Mouse (Mus musculus) embryonic facial prominence, embryonic 11.5 days (tissue): Measurements from ENCODE around the gene Lats2. TPM values are rescaled to one million over a fixed set of nuclear protein-coding genes. Genes with fewer than 3 reads are reported as not detected.
"Not testable (repeated sequence)": the region's sequence is repeated elsewhere in the genome, so short reads cannot be mapped to it uniquely, and the experiment has no call there.

Source experiments
- ATAC-seq: fragments of 200-750 bp; cut with Nextera tagmentation; replicated peaks from 2 replicates; pipeline ENCODE4 v1.8.0; 2017; ENCODE audit warnings: low read depth; ENCODE audit not compliant: insufficient number of reproducible peaks, low FRiP score, low TSS enrichment
- DNase-seq: peaks from one replicate; pipeline ENCODE4 v3.0.0-alpha.2; 2015; ENCODE audit warnings: low spot score
- H3K27ac ChIP-seq: fragments of 300-500 bp; sonication (generic); replicated peaks from 2 replicates; pipeline ENCODE4 v1.5.1; 2014; ENCODE audit warnings: mild to moderate bottlenecking, low read depth, low read length, control low read depth
- H3K27me3 ChIP-seq: fragments of 300-500 bp; sonication (generic); 2 replicates; pipeline ENCODE4 v1.6.1; 2014; ENCODE audit warnings: mild to moderate bottlenecking, low read length, moderate library complexity, mixed read lengths; ENCODE audit not compliant: control insufficient read depth, insufficient read depth
- H3K36me3 ChIP-seq: fragments of 300-500 bp; sonication (generic); replicated peaks from 2 replicates; pipeline ENCODE4 v1.6.1; 2014; ENCODE audit warnings: low read depth, mild to moderate bottlenecking, low read length, moderate library complexity, mixed read lengths; ENCODE audit not compliant: control insufficient read depth, insufficient read depth
- H3K4me1 ChIP-seq: fragments of 300-500 bp; sonication (generic); 2 replicates; pipeline ENCODE4 v1.6.1; 2014; ENCODE audit warnings: low read length, mixed read lengths; ENCODE audit not compliant: control insufficient read depth, insufficient read depth
- H3K4me2 ChIP-seq: fragments of 300-500 bp; sonication (generic); 2 replicates; pipeline ENCODE4 v1.6.1; 2014; ENCODE audit warnings: low read depth, mild to moderate bottlenecking, control low read depth, low read length, moderate library complexity
- H3K4me3 ChIP-seq: fragments of 300-500 bp; sonication (generic); 2 replicates; pipeline ENCODE4 v1.5.1; 2014; ENCODE audit warnings: low read depth, low read length, control low read depth
- H3K9ac ChIP-seq: fragments of 300-500 bp; sonication (generic); replicated peaks from 2 replicates; pipeline ENCODE4 v1.6.1; 2014; ENCODE audit warnings: mild to moderate bottlenecking, control low read depth, low read length
- H3K9me3 ChIP-seq: fragments of 300-500 bp; sonication (generic); replicated peaks from 2 replicates; pipeline ENCODE4 v1.6.1; 2016; ENCODE audit warnings: mild to moderate bottlenecking, low read length, inconsistent platforms, mixed read lengths; ENCODE audit not compliant: control insufficient read depth
- WGBS: fragments of 180-500 bp; shearing (Covaris S2); extraction: QIAGEN DNeasy Blood & Tissue Kit; methylation state at CpG from one replicate; pipeline ENCODE4 v1.1.7; 2014; 5-methylcytosine and 5-hydroxymethylcytosine counted together
- polyA plus RNA-seq: library from polyadenylated mRNA; unstranded; fragments of >200 nt; fragmentation: Nextera tagmentation; extraction: Ambion mirVana; gene quantifications from 2 replicates; pipeline ENCODE4 v1.2.1, GENCODE M21; 2014

Gene Lats2
- polyA plus RNA-seq, 1 experiment from 2014 or later, result 14.0 TPM

DNA sequence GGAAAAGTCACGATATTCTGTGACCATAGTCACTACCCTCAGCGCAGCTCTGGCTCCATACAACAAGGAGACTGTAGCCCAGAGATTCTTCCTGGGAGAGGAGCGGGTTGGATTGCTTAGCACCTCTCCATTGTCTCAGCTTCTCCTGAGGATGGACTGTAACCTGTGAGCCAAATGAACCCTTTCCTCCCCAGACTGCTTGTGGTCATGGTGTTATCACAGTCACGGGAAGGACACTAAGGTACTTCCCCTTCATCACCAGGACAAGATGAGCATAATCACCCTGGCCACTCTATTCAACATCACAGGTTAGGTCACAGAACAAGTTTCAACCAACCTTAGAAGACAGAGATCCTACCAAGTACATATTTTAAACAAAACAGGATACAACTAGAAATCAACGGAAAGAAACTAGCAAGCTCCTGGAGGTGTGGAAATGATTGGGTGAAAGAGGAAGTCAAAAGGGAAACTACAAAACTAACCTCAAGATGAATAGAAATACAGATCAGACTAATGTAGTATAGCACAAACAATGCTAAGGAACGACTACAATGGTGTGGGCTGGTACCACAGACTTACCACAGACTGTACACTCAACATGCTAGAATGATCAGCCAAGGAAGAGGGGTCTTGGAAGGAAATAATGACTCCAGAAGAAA lies 14.1 kb upstream of the Lats2 start:
- 82% methylated on average over 6 of the region's 6 CpGs for WGBS
- H3K9ac ChIP-seq, result no peak overlapping the region
- no peaks in the 10 kb centered on the region for H3K27me3 ChIP-seq
- no peak overlapping the region for H3K27ac ChIP-seq
- H3K9me3 ChIP-seq, result no peaks in the 10 kb centered on the region
- H3K4me1 ChIP-seq, result no peaks in the 10 kb centered on the region
- H3K36me3 ChIP-seq, result no peaks in the 10 kb centered on the region
- no peak overlapping the region for H3K4me3 ChIP-seq
- H3K4me2 ChIP-seq, result no peak overlapping the region
- DNase-seq, result no peak
- ATAC-seq, result no peak

DNA sequence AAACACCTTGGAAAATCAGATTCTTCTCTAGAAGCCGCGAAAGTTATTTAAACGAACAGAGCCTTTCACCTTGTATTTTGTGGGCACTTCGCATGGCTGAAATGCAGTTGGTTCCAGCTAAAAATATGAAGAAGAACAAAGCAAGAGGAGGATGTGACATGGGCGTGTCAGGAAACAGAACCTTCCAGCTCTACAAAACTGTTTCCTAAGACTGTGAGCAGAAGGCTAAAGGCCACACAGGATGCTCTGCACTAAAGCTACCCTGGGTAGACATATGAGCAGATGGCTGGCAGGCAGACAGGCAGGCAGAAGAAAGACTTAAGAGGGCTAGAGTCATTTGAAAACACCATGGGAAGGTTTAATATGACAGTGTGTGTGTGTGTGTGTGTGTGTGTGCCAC lies 10.9 kb upstream of the Lats2 start:
- Histone ChIP-seq H3K9ac (no peak overlapping the region), H3K4me1 (no peaks in the 10 kb centered on the region), H3K4me2 (no peak overlapping the region), H3K36me3 (no peaks in the 10 kb centered on the region), H3K9me3 (no peaks in the 10 kb centered on the region), H3K4me3 (no peak overlapping the region), H3K27me3 (no peaks in the 10 kb centered on the region), H3K27ac (no peak overlapping the region)
- 94% methylated on average over 5 of the region's 5 CpGs for WGBS
- DNase-seq (no peak), ATAC-seq (no peak)

DNA sequence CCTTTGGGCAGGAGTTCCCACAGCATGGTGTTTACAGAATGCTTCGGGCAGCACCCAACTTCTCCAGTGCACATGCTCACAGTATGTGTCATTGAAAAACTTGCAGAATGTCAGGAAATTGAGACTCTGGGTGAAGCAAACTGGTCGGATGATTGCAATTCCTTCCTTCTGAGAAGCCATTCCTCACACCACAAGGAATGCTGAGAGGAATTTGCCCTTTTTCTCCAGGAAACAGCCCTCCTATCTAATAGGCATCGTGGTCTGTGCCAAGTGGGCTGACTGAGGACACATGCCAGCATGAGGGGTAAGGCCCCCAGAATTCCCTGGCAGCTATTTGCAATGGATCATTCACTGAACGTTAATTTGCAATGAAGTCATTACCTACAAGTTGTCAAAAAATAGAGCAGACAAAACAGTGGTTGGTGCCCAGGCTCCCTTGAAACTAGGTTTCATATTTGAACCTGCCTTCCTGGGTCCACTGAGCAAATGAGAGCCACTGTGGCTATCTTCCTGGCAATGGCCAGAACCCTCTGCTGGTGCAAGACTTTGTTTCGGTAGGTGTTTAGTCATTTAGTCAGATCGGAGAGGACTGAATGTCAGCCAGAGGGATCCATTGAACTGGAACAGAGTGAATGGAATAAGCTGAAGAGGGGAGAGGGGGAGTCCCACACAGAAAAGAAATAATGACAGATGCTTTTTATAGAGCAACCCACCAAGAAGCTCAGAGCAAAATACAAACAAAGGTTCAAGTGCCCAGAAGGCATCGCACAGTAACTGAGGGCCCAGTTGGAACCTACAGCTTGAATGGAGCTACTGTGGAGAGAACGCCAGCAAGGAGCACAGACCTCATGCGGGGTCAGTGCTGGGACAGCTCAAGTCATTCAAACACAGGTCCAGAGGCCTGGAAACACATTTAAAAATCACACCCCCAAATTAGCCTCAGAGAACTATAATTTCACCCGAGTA lies 2.5 kb upstream of the Lats2 start:
- no peak overlapping the region for H3K27ac ChIP-seq
- no peaks in the 10 kb centered on the region for H3K9me3 ChIP-seq
- no peaks in the 10 kb centered on the region for H3K36me3 ChIP-seq
- no peaks in the 10 kb centered on the region for H3K27me3 ChIP-seq
- no peak overlapping the region for H3K9ac ChIP-seq
- DNase-seq (no peak), ATAC-seq (no peak)
- H3K4me2 ChIP-seq, result no peak overlapping the region
- 55% methylated on average over 10 of the region's 10 CpGs for WGBS
- H3K4me3 ChIP-seq, result no peak overlapping the region
- no peaks in the 10 kb centered on the region for H3K4me1 ChIP-seq

DNA sequence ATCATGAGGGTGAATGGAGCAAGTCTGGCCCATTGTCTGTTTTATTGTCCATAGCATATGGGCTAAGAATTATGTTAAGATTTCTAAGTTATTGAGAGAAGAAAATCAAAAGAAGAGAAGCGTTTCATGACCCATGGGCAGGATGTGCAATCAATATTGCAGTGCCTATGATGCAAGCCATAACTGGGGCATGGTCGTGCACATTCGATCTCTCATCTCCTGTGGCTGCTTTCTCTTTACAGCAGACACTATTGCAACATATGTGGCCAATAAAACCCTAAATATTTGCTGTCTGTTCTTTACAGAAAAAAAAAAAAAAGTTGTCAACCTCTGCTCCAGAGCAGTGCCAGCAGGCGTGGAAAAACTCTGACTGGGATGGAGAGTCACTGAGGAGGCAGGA lies 2.1 kb downstream of the Lats2 start:
- no peak overlapping the region for H3K4me3 ChIP-seq
- no peaks in the 10 kb centered on the region for H3K36me3 ChIP-seq
- DNase-seq, result no peak
- H3K4me2 ChIP-seq, result no peak overlapping the region
- no peak for ATAC-seq
- no peaks in the 10 kb centered on the region for H3K27me3 ChIP-seq
- H3K4me1 ChIP-seq, result no peaks in the 10 kb centered on the region
- H3K27ac ChIP-seq, result no peak overlapping the region
- WGBS, result 81% methylated on average over 4 of the region's 4 CpGs
- no peaks in the 10 kb centered on the region for H3K9me3 ChIP-seq
- no peak overlapping the region for H3K9ac ChIP-seq

DNA sequence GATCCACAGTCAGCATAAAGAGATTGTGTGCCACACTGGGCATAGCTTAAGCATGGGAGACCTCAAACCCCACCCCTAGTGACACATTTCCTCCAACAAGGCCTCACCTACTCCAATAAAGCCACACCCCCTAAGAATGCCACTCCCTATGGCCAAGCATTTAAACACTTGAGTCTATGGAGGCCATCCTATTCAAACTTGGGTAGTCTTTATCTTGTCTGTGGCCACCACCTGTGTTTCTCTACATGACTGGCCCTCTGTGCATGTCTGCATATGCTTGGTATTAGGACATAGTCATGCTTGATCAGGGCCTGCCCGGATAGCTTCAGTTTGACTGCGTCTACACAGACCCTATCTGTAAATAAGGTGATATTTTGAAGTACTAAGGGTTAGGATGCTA lies 2.5 kb downstream of the Lats2 start:
- WGBS, result 87% methylated on average over 2 of the region's 2 CpGs
- Histone ChIP-seq H3K9ac (no peak overlapping the region), H3K4me2 (no peak overlapping the region), H3K36me3 (no peaks in the 10 kb centered on the region), H3K4me3 (no peak overlapping the region), H3K9me3 (no peaks in the 10 kb centered on the region), H3K4me1 (no peaks in the 10 kb centered on the region), H3K27me3 (no peaks in the 10 kb centered on the region), H3K27ac (no peak overlapping the region)
- no peak for ATAC-seq
- no peak for DNase-seq

DNA sequence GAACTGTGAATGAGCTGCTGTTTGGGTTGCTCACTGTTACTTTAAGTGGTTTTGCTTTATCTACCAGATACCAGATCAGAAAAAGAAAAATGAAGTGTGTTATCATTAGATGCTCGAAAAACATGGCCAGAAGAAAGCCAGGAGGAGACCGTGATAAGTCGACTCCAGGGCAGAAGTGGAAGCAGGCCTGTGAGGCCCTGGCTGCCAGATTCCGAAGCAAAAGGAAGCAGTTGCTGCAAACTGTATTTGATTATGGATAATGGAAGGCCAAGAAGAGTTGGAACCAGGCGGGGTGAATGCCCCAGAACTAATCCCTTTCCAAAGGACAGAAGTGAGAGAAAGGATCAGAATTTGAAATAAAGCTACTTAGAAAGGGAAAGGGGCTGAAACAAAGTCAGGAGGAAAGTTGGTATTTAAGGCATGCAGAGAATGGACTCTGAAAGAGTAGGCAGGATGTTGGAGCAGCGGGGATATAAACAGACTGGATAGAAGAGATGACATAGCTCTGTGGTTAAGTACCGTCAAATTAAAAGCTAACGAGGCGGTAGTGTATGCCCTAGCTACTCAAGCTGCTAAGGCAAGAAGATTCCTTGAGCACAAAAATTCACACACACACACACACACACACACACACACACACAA lies 4.7 kb downstream of the Lats2 start:
- H3K4me2 ChIP-seq, result no peak overlapping the region
- no peak overlapping the region for H3K4me3 ChIP-seq
- peak; percentile 36 for DNase-seq
- H3K27me3 ChIP-seq, result no peaks in the 10 kb centered on the region
- H3K9me3 ChIP-seq, result no peaks in the 10 kb centered on the region
- H3K36me3 ChIP-seq, result no peaks in the 10 kb centered on the region
- 0 out of 2 replicates have a peak overlapping the region, but pooled peaks have one; percentile 16 for H3K27ac ChIP-seq
- no peak overlapping the region for H3K9ac ChIP-seq
- no peaks in the 10 kb centered on the region for H3K4me1 ChIP-seq
- WGBS, result 20% methylated on average over 9 of the region's 9 CpGs
- ATAC-seq, result no peak

DNA sequence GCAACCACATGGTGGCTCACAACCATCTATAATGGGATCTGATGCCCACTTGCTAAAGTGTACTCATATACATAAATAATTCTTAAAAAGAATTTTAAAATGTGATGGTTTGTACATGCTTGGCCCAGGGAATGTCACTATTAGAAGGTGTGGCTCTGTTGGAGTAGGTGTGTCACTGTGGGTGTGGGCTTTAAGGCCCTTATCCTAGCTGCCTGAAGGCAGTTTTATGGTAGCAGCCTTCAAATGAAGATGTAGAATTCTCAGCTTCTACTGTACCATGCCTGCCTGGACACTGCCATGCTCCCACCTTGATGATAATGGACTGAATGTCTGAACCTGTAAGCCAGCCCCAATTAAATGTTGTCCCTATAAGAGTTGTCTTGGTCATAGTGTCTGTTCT lies 7.2 kb downstream of the Lats2 start:
- not testable (repeated sequence) for H3K27ac ChIP-seq, ATAC-seq, H3K9ac ChIP-seq, H3K9me3 ChIP-seq, H3K4me1 ChIP-seq, H3K4me2 ChIP-seq, H3K36me3 ChIP-seq, H3K4me3 ChIP-seq, DNase-seq, H3K27me3 ChIP-seq

DNA sequence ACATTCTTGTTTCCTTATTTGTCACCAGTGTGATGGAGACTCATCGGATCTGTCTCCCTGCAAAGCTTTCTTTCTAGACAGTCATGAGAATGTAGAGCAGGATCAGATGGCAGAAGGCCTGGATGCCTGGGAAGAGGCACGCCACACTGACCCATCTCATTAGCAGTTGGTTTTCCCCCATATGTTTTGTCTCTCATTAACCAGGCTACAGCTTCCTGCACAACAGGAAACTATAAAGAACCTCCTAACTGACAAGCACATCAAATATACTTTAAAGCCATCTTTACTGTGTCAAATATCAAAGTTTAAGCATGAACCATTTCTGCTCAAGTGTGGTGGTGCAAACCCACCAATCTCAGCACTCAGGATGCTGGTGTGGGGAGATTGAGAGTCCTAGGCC lies 8.7 kb downstream of the Lats2 start:
- DNase-seq (no peak), ATAC-seq (no peak)
- no peaks in the 10 kb centered on the region for H3K36me3 ChIP-seq
- H3K4me3 ChIP-seq, result no peak overlapping the region
- 88% methylated on average over 2 of the region's 2 CpGs for WGBS
- no peaks in the 10 kb centered on the region for H3K4me1 ChIP-seq
- no peaks in the 10 kb centered on the region for H3K9me3 ChIP-seq
- no peaks in the 10 kb centered on the region for H3K27me3 ChIP-seq
- no peak overlapping the region for H3K9ac ChIP-seq
- no peak overlapping the region for H3K4me2 ChIP-seq
- no peak overlapping the region for H3K27ac ChIP-seq
